Mouse (Mus musculus): ENCODE results near the gene Chrnb2. TPM values are rescaled to one million over a fixed set of nuclear protein-coding genes. Genes with fewer than 3 reads are reported as not detected.

Gene Chrnb2
- polyA plus RNA-seq (2012; fragmentation: generic; extraction: Trizol), result 0.21 TPM
- long read RNA-seq, experiment 1, result 0 reads
- long read RNA-seq, experiment 2, result 0 reads

DNA sequence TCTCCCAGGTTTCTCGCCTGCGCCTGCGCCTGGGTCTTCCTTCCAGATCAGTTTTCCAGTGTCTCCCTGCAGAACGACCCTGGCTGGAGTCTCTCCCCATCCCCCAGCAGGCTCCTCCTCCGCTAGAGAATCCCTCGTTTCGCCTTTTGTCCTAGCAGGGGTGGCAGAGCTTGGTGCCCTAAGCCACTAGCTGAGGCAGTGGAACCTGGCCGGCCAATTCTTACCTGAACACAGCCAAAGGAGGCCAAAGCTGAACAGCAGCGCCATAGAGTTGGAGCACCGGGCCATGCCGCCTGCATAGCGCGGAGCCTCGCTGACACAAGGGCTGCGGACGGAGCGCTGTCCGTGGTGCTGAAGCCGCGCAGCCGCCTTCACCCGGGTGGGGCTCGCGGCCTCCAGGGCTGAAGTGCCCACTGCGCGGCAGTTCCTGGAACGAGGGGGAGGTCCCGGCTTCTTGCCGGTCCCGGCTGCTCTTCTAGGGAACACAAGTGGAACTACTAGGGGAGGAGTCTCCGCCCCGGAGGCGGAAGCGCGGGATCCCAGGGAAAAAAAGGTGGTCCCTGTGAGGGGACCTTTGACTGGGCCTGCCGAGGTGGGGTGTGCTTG lies at the start of gene Chrnb2:
Gene Chrnb2 (minus strand): TSS at position 514 of the 606 bp plus-strand sequence.
- Histone ChIP-seq H3K79me3 (ENCODE audit: low read depth) (no peaks in the 10 kb centered on the region), H3K27me3 (ENCODE audit: control insufficient read depth, insufficient read depth, insufficient read length) (peaks cover 23% of the 10 kb centered on the region), H3K4me3 (ENCODE audit: insufficient read depth, poor library complexity, severe bottlenecking) (no peak within 1 kb of the TSS), H3ac (ENCODE audit: control insufficient read depth, insufficient read length, low read depth) (no peak within 1 kb of the TSS), H3K36me3 (ENCODE audit: control insufficient read depth, insufficient read depth) (no peaks in the 10 kb centered on the region), H3K79me2 (ENCODE audit: control insufficient read depth, insufficient read depth) (no peaks in the 10 kb centered on the region)
- no peak for TF ChIP-seq CEBPB (IDR thresholded peaks at IDR 0.05; ENCODE audit: low read depth)
- TF ChIP-seq CTCF (IDR thresholded peaks at IDR 0.05; ENCODE audit: control insufficient read depth, insufficient read depth, insufficient read length), result no peak
- TF ChIP-seq MYOD1 (IDR thresholded peaks at IDR 0.05; ENCODE audit: control insufficient read depth, insufficient read length, low read depth), result no peak
- TF ChIP-seq MYOG (IDR thresholded peaks at IDR 0.05; ENCODE audit: control insufficient read depth, extremely low read depth, insufficient read length), result no peak
- no peak for TF ChIP-seq USF1 (IDR thresholded peaks at IDR 0.05; ENCODE audit: low read depth)
- TF ChIP-seq FOSL1 (IDR thresholded peaks at IDR 0.05; ENCODE audit: insufficient read depth, low read length, poor library complexity, severe bottlenecking), result no peak
- TF ChIP-seq MAX (IDR thresholded peaks at IDR 0.05), result no peak

DNA sequence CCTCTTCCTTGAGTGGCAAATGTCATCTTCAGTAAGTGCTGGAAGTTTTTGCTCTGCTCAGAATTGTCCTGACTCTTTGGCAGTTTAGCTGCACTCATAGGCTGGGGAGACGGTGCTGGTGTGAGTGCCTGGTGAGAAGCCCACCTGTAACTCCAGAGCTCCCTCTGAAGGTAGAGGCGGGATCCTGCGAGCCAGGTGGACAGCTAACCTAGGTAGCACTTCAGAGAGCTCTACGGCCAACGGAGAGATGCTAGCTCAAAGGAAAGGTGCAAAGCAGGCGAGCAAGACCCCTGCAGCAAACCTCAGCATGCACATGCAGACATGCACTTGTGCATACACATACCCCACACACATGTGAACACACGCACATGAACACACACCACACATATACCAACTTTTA lies 49.6 kb upstream of the Chrnb2 start:
- no peak overlapping the region for H3ac ChIP-seq (ENCODE audit: control insufficient read depth, insufficient read length, low read depth)
- H3K36me3 ChIP-seq (ENCODE audit: control insufficient read depth, insufficient read depth), result no peaks in the 10 kb centered on the region
- peaks cover 40% of the 10 kb centered on the region for H3K27me3 ChIP-seq (ENCODE audit: control insufficient read depth, insufficient read depth, insufficient read length)

DNA sequence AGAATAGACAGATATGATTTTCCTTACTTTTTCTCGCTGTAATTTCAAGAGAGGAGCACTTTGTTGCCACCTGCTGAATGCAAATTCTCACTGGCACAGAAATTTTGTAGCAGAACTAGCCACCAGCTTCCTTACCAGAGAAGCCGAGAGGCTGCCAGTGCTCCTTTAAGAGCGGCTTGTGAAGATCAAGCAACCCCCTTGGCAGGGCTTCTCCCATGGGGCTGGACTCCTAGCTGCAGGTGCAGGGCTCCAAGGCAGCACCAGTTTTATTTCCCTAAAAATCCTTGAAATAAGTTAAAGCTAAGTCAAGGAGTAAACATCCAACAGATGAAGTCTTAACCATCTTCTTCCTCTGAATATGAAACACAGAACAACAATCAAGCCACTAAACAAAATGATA lies 47.7 kb upstream of the Chrnb2 start:
- no peaks in the 10 kb centered on the region for H3K36me3 ChIP-seq (ENCODE audit: control insufficient read depth, insufficient read depth)
- no peaks in the 10 kb centered on the region for H3K79me3 ChIP-seq (ENCODE audit: low read depth)
- H3K79me2 ChIP-seq (ENCODE audit: control insufficient read depth, insufficient read depth), result no peaks in the 10 kb centered on the region
- no peak overlapping the region for H3K4me3 ChIP-seq (ENCODE audit: insufficient read depth, poor library complexity, severe bottlenecking)
- peaks cover 30% of the 10 kb centered on the region for H3K27me3 ChIP-seq (ENCODE audit: control insufficient read depth, insufficient read depth, insufficient read length)
- no peak for TF ChIP-seq CTCF (IDR thresholded peaks at IDR 0.05; ENCODE audit: control insufficient read depth, insufficient read depth, insufficient read length)
- no peak for TF ChIP-seq USF1 (IDR thresholded peaks at IDR 0.05; ENCODE audit: low read depth)
- TF ChIP-seq FOSL1 (IDR thresholded peaks at IDR 0.05; ENCODE audit: insufficient read depth, low read length, poor library complexity, severe bottlenecking), result no peak
- TF ChIP-seq CEBPB (IDR thresholded peaks at IDR 0.05; ENCODE audit: low read depth), result no peak
- TF ChIP-seq MAX (IDR thresholded peaks at IDR 0.05), result no peak
- TF ChIP-seq MYOG (IDR thresholded peaks at IDR 0.05; ENCODE audit: control insufficient read depth, extremely low read depth, insufficient read length), result no peak
- no peak for TF ChIP-seq MYOD1 (IDR thresholded peaks at IDR 0.05; ENCODE audit: control insufficient read depth, insufficient read length, low read depth)
- H3ac ChIP-seq (ENCODE audit: control insufficient read depth, insufficient read length, low read depth), result no peak overlapping the region

More for the DNA sequence above, 49.6 kb upstream of the Chrnb2 start:
- no peak for TF ChIP-seq MAX (IDR thresholded peaks at IDR 0.05)
- TF ChIP-seq FOSL1 (IDR thresholded peaks at IDR 0.05; ENCODE audit: insufficient read depth, low read length, poor library complexity, severe bottlenecking), result no peak
- TF ChIP-seq CEBPB (IDR thresholded peaks at IDR 0.05; ENCODE audit: low read depth), result no peak
- no peak for TF ChIP-seq USF1 (IDR thresholded peaks at IDR 0.05; ENCODE audit: low read depth)
- no peak for TF ChIP-seq MYOG (IDR thresholded peaks at IDR 0.05; ENCODE audit: control insufficient read depth, extremely low read depth, insufficient read length)
- TF ChIP-seq MYOD1 (IDR thresholded peaks at IDR 0.05; ENCODE audit: control insufficient read depth, insufficient read length, low read depth), result no peak
- TF ChIP-seq CTCF (IDR thresholded peaks at IDR 0.05; ENCODE audit: control insufficient read depth, insufficient read depth, insufficient read length), result no peak
- H3K4me3 ChIP-seq (ENCODE audit: insufficient read depth, poor library complexity, severe bottlenecking), result no peak overlapping the region
- no peaks in the 10 kb centered on the region for H3K79me3 ChIP-seq (ENCODE audit: low read depth)
- H3K79me2 ChIP-seq (ENCODE audit: control insufficient read depth, insufficient read depth), result no peaks in the 10 kb centered on the region

DNA sequence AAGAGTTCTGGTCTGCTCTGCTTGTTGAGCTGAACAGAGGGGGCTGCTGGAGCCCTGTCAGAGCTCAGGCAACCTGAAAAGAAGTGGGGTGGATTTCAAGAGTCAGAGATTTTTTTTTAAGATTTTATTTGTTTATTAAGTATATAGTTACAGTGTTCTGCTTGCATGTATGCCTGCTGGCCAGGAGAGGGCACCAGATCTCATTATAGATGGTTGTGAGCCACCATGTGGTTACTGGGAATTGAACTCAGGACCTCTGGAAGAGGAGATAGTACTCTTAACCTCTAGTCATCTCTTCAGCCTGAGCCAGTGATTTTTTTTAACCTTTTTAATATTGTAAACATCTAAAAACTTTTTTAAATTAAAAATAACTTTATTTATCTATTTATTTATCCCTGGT lies 46.4 kb upstream of the Chrnb2 start:
- Histone ChIP-seq H3K4me3 (ENCODE audit: insufficient read depth, poor library complexity, severe bottlenecking) (no peak overlapping the region), H3K36me3 (ENCODE audit: control insufficient read depth, insufficient read depth) (no peaks in the 10 kb centered on the region), H3K79me2 (ENCODE audit: control insufficient read depth, insufficient read depth) (no peaks in the 10 kb centered on the region), H3K27me3 (ENCODE audit: control insufficient read depth, insufficient read depth, insufficient read length) (peaks cover 19% of the 10 kb centered on the region), H3ac (ENCODE audit: control insufficient read depth, insufficient read length, low read depth) (no peak overlapping the region), H3K79me3 (ENCODE audit: low read depth) (no peaks in the 10 kb centered on the region)
- TF ChIP-seq MAX (IDR thresholded peaks at IDR 0.05) (no peak), CTCF (IDR thresholded peaks at IDR 0.05; ENCODE audit: control insufficient read depth, insufficient read depth, insufficient read length) (no peak), USF1 (IDR thresholded peaks at IDR 0.05; ENCODE audit: low read depth) (no peak), MYOG (IDR thresholded peaks at IDR 0.05; ENCODE audit: control insufficient read depth, extremely low read depth, insufficient read length) (no peak), CEBPB (IDR thresholded peaks at IDR 0.05; ENCODE audit: low read depth) (no peak), MYOD1 (IDR thresholded peaks at IDR 0.05; ENCODE audit: control insufficient read depth, insufficient read length, low read depth) (no peak), FOSL1 (IDR thresholded peaks at IDR 0.05; ENCODE audit: insufficient read depth, low read length, poor library complexity, severe bottlenecking) (no peak)

DNA sequence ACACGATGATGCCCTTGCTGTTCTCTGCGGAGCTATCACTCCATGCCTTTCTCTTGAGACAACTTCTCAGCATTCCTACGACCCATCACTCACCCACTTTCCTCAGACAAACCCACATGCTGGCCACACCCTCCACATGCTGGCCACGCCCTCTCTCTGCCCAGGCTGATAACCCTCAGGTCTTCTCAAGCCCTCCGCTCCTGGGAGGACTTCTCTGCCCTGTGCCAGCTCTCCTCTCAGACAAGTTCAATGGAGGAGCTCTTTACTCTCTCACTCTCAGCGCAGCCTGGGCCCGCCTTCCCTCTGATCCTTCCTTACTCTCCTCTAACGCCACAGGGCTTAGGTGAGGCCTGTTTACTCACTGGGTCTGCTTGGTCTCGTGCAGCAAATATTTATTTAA lies 44.2 kb upstream of the Chrnb2 start:
- no peak overlapping the region for H3ac ChIP-seq (ENCODE audit: control insufficient read depth, insufficient read length, low read depth)
- no peaks in the 10 kb centered on the region for H3K79me2 ChIP-seq (ENCODE audit: control insufficient read depth, insufficient read depth)
- H3K27me3 ChIP-seq (ENCODE audit: control insufficient read depth, insufficient read depth, insufficient read length), result peaks cover 7% of the 10 kb centered on the region
- TF ChIP-seq CTCF (IDR thresholded peaks at IDR 0.05; ENCODE audit: control insufficient read depth, insufficient read depth, insufficient read length), result no peak
- no peak for TF ChIP-seq MAX (IDR thresholded peaks at IDR 0.05)
- no peak for TF ChIP-seq FOSL1 (IDR thresholded peaks at IDR 0.05; ENCODE audit: insufficient read depth, low read length, poor library complexity, severe bottlenecking)
- no peak for TF ChIP-seq CEBPB (IDR thresholded peaks at IDR 0.05; ENCODE audit: low read depth)
- TF ChIP-seq MYOD1 (IDR thresholded peaks at IDR 0.05; ENCODE audit: control insufficient read depth, insufficient read length, low read depth), result no peak
- TF ChIP-seq MYOG (IDR thresholded peaks at IDR 0.05; ENCODE audit: control insufficient read depth, extremely low read depth, insufficient read length), result no peak
- no peak for TF ChIP-seq USF1 (IDR thresholded peaks at IDR 0.05; ENCODE audit: low read depth)
- no peaks in the 10 kb centered on the region for H3K79me3 ChIP-seq (ENCODE audit: low read depth)
- H3K36me3 ChIP-seq (ENCODE audit: control insufficient read depth, insufficient read depth), result no peaks in the 10 kb centered on the region
- H3K4me3 ChIP-seq (ENCODE audit: insufficient read depth, poor library complexity, severe bottlenecking), result no peak overlapping the region
